In the genomic region with DNA sequence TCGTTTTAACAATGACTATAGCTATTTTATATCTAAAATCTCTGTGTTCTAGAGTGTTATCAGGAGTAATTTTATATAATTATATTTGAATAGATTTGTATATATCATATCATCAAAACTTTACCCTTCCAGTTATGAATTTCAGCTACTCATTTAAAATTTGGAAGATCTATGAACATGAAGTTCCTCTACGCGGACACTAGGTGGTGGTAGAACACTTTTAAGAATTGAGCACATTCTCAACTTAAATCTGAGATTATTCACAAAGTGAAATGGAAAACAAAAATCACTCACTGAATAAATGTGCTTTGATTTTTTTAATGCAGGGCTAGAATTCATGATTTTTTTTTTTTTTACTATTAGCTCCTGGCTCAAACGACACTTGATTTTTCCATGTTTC, we compare ENCODE assay signal across 11 mouse cellular contexts.
A peak's percentile ranks its signal among the peaks of the same experiment; 100 is the strongest.
DNase-seq lines count a peak whose midpoint lies in the region; ATAC-seq and TF ChIP-seq lines count a peak whose summit lies in the region.
"Had no signal": no experiment of that assay in that cellular context is flagged by ENCODE, and none has a peak within 500 bp of the region (broad histone marks: within the 10 kb centered on the region; RNA-seq: fewer than 3 reads in every experiment).

No protein-coding gene starts in this region.

- peak in 1 of 2 experiments; percentile 81; a peak in 3 of 4 replicates for TF ChIP-seq CTCF in CH12.LX (conservative IDR thresholded peaks at IDR 0.05 in 1 of 2, IDR thresholded peaks at IDR 0.05 in 1 of 2; ENCODE audit: low read depth in 2 of 2, low read length in 2 of 2)

- H3K4me2 ChIP-seq in hindbrain, embryonic 14.5 days (replicated peaks): no peak overlapping the region
- no peak overlapping the region for H3K4me2 ChIP-seq in hindbrain, embryonic 13.5 days
- H3K4me2 ChIP-seq in CH12.LX (ENCODE audit: insufficient read depth, low read depth, poor library complexity, severe bottlenecking): no peak overlapping the region
- H3K4me2 ChIP-seq: embryonic facial prominence, embryonic 12.5 days; kidney, embryonic 15.5 days; limb, embryonic 15.5 days had no signal

- peak; percentile 76 for DNase-seq in hindbrain, embryonic 14.5 days (ENCODE audit: low spot score)
- DNase-seq in CH12.LX (ENCODE audit: extremely low read depth) (peak; percentile 29), MN1 (ENCODE audit: low spot score) (peak; percentile 18)
- DNase-seq in left cerebral cortex, postnatal 4 days: no peak
- DNase-seq in adrenal gland, adult (ENCODE audit: inconsistent age in 2 of 2, low spot score in 1 of 2): no peak
- DNase-seq: adrenal gland, postnatal 36 days had no signal

- TF ChIP-seq POLR2A in CH12.LX (IDR thresholded peaks at IDR 0.05; ENCODE audit: low read depth, low read length): no peak

- WGBS in hindbrain, embryonic 14.5 days: 39% methylated on average over 4 of the region's 4 CpGs
- 39% methylated on average over 4 of the region's 4 CpGs for WGBS in hindbrain, embryonic 13.5 days

- H3K27me3 ChIP-seq in hindbrain, embryonic 14.5 days (ENCODE audit: control insufficient read depth, insufficient read depth, low read length): no peaks in the 10 kb centered on the region
- no peaks in the 10 kb centered on the region for H3K27me3 ChIP-seq in hindbrain, embryonic 13.5 days
- H3K27me3 ChIP-seq in CH12.LX (replicated peaks): no peaks in the 10 kb centered on the region
- H3K27me3 ChIP-seq: embryonic facial prominence, embryonic 12.5 days; kidney, embryonic 15.5 days; limb, embryonic 15.5 days had no signal

- no peak overlapping the region for H3K4me3 ChIP-seq in hindbrain, embryonic 14.5 days (replicated peaks; ENCODE audit: low read length)
- no peak overlapping the region for H3K4me3 ChIP-seq in hindbrain, embryonic 13.5 days
- no peak overlapping the region for H3K4me3 ChIP-seq in CH12.LX (replicated peaks in 1 of 3; ENCODE audit: low read depth in 2 of 3, low read length in 2 of 3, poor library complexity in 1 of 3)
- H3K4me3 ChIP-seq: embryonic facial prominence, embryonic 12.5 days; kidney, embryonic 15.5 days; limb, embryonic 15.5 days had no signal

- H3K9ac ChIP-seq in hindbrain, embryonic 14.5 days: no peak overlapping the region
- H3K9ac ChIP-seq in hindbrain, embryonic 13.5 days: no peak overlapping the region
- no peak overlapping the region for H3K9ac ChIP-seq in CH12.LX (ENCODE audit: insufficient read depth, low read depth)
- H3K9ac ChIP-seq: embryonic facial prominence, embryonic 12.5 days; kidney, embryonic 15.5 days; limb, embryonic 15.5 days had no signal

- no peak for TF ChIP-seq EP300 in CH12.LX (IDR thresholded peaks at IDR 0.05; ENCODE audit: low read length)

- H3K79me2 ChIP-seq in CH12.LX (replicated peaks; ENCODE audit: control insufficient read depth, extremely low read depth, insufficient read depth, poor library complexity, severe bottlenecking): no peaks in the 10 kb centered on the region

- dilution Hi-C loops in CH12.LX (cut with MboI; ENCODE audit: extremely low pct_ligation_motif_present, extremely low pct_unique_long_range_greater_than_20kb, low sequenced_read_pairs): no loop called here

- no peak overlapping the region for H3K27ac ChIP-seq in hindbrain, embryonic 14.5 days
- H3K27ac ChIP-seq in hindbrain, embryonic 13.5 days: no peak overlapping the region
- H3K27ac ChIP-seq in CH12.LX (ENCODE audit: insufficient read depth, low read depth): no peak overlapping the region
- H3K27ac ChIP-seq: embryonic facial prominence, embryonic 12.5 days; kidney, embryonic 15.5 days; limb, embryonic 15.5 days had no signal

- peak; percentile 96 for TF ChIP-seq RAD21 in CH12.LX (IDR thresholded peaks at IDR 0.05; ENCODE audit: low read depth, low read length)

- H3K4me1 ChIP-seq in hindbrain, embryonic 14.5 days (replicated peaks; ENCODE audit: control insufficient read depth, insufficient read depth, low read length): no peaks in the 10 kb centered on the region
- no peaks in the 10 kb centered on the region for H3K4me1 ChIP-seq in hindbrain, embryonic 13.5 days (replicated peaks)
- H3K4me1 ChIP-seq in CH12.LX (ENCODE audit: control insufficient read depth in 1 of 2, insufficient read depth in 2 of 2): no peaks in the 10 kb centered on the region
- H3K4me1 ChIP-seq: embryonic facial prominence, embryonic 12.5 days; kidney, embryonic 15.5 days; limb, embryonic 15.5 days had no signal

- no peaks in the 10 kb centered on the region for H3K36me3 ChIP-seq in hindbrain, embryonic 14.5 days (replicated peaks; ENCODE audit: control insufficient read depth, insufficient read depth)
- no peaks in the 10 kb centered on the region for H3K36me3 ChIP-seq in hindbrain, embryonic 13.5 days
- no peaks in the 10 kb centered on the region for H3K36me3 ChIP-seq in CH12.LX (replicated peaks in 1 of 2; ENCODE audit: control insufficient read depth in 1 of 2, insufficient read depth in 1 of 2, low read length in 1 of 2)
- H3K36me3 ChIP-seq: embryonic facial prominence, embryonic 12.5 days; kidney, embryonic 15.5 days; limb, embryonic 15.5 days had no signal

- 0 out of 2 replicates have a peak, but pooled peaks cover 4% of the 10 kb centered on the region for H3K9me3 ChIP-seq in hindbrain, embryonic 14.5 days (ENCODE audit: control insufficient read depth, low read length)
- 0 out of 2 replicates have a peak, but pooled peaks cover 5% of the 10 kb centered on the region for H3K9me3 ChIP-seq in hindbrain, embryonic 13.5 days
- H3K9me3 ChIP-seq in CH12.LX (replicated peaks; ENCODE audit: low read length): peaks cover 5% of the 10 kb centered on the region
- H3K9me3 ChIP-seq: kidney, embryonic 15.5 days; limb, embryonic 15.5 days had no signal

- in situ Hi-C loops in CH12.LX (cut with MboI; ENCODE audit: low pct_ligation_motif_present, low pct_unique_long_range_greater_than_20kb, low sequenced_read_pairs): no loop called here

- no peak for ATAC-seq in hindbrain, embryonic 14.5 days (ENCODE audit: low FRiP score)
- no peak for ATAC-seq in hindbrain, embryonic 13.5 days (ENCODE audit: low FRiP score)
- ATAC-seq in granulocyte monocyte progenitor cell, adult 5-6 weeks (replicated peaks; ENCODE audit: poor library complexity, severe bottlenecking): peak; percentile 62; the same call in 1 of the 2 replicates

- intact Hi-C loops in left cerebral cortex, postnatal 4 days (cut with DNase I): no loop called here

TF ChIP-seq in CH12.LX, 34 proteins besides CTCF, POLR2A, EP300 and RAD21:
- TF ChIP-seq USF2 (conservative IDR thresholded peaks at IDR 0.05; ENCODE audit: low read depth, low read length) (no peak), ZC3H11A (IDR thresholded peaks at IDR 0.05; ENCODE audit: low read depth, low read length) (peak; percentile 20; the same call in 1 of the 2 replicates), CHD1 (IDR thresholded peaks at IDR 0.05; ENCODE audit: low read depth, low read length) (no peak), USF1 (IDR thresholded peaks at IDR 0.05; ENCODE audit: low read depth, low read length) (no peak), ELF1 (IDR thresholded peaks at IDR 0.05; ENCODE audit: low read depth, low read length) (no peak), TCF12 (IDR thresholded peaks at IDR 0.05; ENCODE audit: low read depth, low read length) (no peak), KAT2A (IDR thresholded peaks at IDR 0.05; ENCODE audit: insufficient replicate concordance, low read length) (no peak), SMC3 (IDR thresholded peaks at IDR 0.05; ENCODE audit: low read depth, low read length) (peak; percentile 62)

Comparison
In these comparisons a context has a peak if more than half of its experiments do, and no peak if none do; other contexts are left out.
1. DNase-seq: peak in hindbrain, embryonic 14.5 days (single experiment), CH12.LX (single experiment) and MN1 (single experiment); none in left cerebral cortex, postnatal 4 days (single experiment) and adrenal gland, adult (0 of 2).